Mouse (Mus musculus) telencephalon, adult 2 months (tissue): ENCODE results near the gene Abcc8.

Experiments used
- DNase-seq: peaks from one replicate; pipeline ENCODE4 v3.0.0-alpha.2; 2011; ENCODE audit warnings: low read depth, low spot score

Abcc8 gene

GRCm38 (mm10) chr7:46154498-46155488, 25.0 kb downstream of the Abcc8 start:
- DNase-seq = peak; percentile 56

- no peak for DNase-seq
Observed at GRCm38 (mm10) chr7:46152819-46153351, 26.9 kb downstream of the Abcc8 start.

GRCm38 (mm10) chr7:46147417-46147816, 32.4 kb downstream of the Abcc8 start:
- no peak for DNase-seq

DNA sequence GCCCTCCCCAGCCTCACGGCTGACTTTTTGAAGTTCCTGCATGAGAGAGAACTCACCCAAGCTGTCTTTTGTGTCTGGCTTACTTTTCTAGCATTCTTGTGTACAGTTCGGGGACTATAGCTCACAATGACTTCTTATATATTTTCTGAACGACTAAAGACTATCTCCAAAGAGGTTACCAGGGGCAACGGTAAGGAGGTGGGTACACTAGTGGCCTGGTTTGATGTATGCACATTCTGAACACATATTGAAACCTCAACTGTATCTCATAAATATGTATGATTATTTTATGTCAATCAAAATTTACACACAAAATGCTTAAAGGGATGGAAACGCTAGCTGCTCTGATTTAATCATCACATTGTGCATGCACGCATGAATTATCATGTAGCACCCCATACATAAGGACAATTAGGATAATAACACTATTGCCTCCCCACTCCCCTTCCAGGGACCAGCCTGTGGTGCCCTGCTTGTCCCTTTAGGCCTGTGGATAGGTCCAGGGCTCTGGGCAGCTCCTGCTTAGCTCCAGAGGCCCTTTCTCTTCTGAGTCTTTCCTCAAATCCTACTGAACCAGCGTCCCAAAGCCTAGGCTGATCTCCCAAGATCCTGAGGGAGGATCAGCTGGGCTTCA, 33.0 kb downstream of the Abcc8 start:
- DNase-seq = no peak

DNA sequence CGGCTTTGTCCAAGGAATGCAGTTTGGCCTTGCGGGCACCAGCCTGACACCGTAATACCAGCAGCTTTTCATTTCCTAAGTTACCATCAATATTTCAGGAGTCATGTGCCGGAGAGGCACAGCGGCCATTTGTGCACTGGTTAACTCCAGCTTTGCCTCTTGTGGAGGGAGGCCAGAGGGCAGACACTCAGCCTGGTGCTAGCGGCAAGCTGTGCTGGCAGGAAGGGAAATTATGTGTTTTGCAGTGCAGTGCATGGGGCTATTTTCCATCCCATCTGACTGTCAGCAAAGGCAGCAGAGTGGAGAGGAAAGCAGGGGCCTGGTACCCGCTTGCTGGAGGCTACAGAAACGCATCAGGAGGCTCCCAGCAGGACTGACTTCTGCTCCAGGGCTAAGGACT, 35.8 kb downstream of the Abcc8 start:
- no peak for DNase-seq

- DNase-seq = peak; percentile 77
Observed at GRCm38 (mm10) chr7:46138329-46138930, 41.4 kb downstream of the Abcc8 start.

DNA sequence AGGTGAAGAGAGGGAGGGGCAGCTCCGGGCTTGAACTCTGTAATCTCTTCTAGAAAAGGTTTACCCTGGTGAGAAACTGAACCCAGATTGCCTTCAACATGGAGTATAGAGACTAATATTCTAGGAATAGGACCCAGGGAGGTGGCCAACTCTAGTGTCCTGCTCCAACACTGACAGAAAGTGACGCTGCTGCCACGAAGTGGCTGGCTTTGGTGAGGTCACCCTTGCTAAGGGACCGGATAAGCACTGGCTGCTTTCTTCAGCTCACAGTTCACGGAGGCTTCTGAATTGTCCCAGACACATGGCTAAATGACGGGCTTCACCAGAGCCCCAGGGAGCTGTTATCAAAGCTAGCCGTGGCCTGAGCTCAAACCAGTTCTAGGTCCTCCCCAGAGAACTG, 46.0 kb downstream of the Abcc8 start:
- no peak for DNase-seq

- DNase-seq = no peak
Observed at GRCm38 (mm10) chr7:46132229-46132628, 47.6 kb downstream of the Abcc8 start.

- DNase-seq = peak; percentile 45
Observed at GRCm38 (mm10) chr7:46131806-46132205, 48.0 kb downstream of the Abcc8 start.

DNA sequence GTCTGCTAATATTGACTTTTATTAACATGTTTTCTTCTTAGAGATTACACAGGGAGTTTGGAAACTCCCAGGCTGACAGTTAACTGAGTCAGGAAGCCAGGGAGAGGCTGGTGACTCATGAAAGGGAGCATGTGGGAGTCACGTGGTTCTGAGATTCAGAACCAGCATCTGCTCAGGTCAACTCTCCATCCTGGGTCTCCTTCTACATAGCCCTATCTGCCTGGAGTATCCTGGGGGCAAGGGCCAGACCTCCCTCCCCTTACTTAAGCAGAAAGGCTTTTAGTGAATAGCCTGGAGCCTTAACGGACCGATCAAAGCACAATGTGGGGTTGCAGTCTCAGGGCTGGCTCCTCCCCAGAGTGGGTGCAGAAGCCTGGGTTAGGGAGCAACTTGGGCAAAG, 48.6 kb downstream of the Abcc8 start:
- DNase-seq = peak; percentile 55

- no peak for DNase-seq
Observed at GRCm38 (mm10) chr7:46130723-46131122, 49.1 kb downstream of the Abcc8 start.

- no peak for DNase-seq
Observed at GRCm38 (mm10) chr7:46129463-46130179, 50.2 kb downstream of the Abcc8 start.

DNA sequence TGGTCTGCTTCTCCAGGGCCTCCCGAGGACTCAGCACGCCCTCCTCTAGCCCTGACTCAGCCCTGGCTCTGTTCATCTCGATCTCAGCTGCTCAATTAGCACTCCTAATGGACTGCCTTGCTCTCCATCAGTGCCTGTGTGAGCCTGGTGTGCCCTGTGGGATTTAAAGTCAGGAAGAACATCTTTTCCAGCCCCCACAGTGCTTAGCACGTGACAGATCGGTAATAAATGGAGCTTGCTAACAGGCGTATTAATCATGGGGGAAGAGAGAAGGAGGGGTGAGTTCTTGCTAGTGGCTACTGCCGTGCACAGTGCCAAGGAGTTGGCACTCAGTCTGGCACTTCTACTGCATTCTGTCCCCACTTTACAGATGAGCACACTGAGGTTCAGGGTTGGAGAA, 51.6 kb downstream of the Abcc8 start:
- no peak for DNase-seq

DNA sequence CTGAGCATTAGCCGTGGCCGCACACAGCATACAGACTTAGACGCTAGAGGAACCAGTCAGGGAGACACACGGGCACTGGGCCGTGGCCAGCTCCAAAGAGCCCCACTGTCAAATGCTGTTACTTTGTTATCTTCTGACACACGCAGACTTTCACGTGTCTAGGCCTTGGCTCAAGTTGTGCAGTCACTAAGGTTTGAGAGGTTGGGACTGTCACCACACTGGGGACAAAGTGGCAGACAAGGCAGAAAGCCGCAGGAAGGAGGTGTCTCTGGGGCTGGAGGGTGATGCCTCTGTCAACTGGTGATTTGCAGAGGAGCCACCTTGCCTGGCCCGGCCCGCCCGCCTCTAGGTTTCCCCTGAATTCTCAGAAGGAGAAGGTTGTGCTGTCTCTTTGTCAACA, 54.5 kb downstream of the Abcc8 start:
- no peak for DNase-seq

GRCm38 (mm10) chr7:46124460-46124859, 55.4 kb downstream of the Abcc8 start:
- no peak for DNase-seq

DNA sequence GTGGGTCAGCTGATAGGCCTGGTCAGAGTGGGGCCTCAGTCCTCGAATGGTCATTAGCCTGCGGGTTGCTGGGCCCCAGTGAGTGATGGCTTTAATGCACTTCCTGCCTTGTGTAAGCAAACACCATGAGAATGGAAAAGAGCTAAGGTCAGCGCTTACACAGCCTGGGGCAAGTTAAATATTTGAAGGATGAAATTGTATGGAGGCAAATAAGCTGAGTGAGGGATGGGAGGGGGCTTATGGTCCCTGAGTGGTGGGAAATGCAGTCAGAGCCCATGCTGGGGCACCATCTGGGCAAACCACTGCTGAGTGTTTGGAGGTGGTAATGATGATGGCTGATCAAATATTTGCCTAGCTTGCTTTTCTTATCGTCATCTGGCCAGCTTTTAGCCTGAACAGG, 56.9 kb downstream of the Abcc8 start:
- no peak for DNase-seq

GRCm38 (mm10) chr7:46117035-46117434, 62.8 kb downstream of the Abcc8 start:
- no peak for DNase-seq

GRCm38 (mm10) chr7:46116118-46116581, 63.7 kb downstream of the Abcc8 start:
- DNase-seq = no peak

- no peak for DNase-seq
Observed at GRCm38 (mm10) chr7:46113435-46113834, 66.4 kb downstream of the Abcc8 start.

DNA sequence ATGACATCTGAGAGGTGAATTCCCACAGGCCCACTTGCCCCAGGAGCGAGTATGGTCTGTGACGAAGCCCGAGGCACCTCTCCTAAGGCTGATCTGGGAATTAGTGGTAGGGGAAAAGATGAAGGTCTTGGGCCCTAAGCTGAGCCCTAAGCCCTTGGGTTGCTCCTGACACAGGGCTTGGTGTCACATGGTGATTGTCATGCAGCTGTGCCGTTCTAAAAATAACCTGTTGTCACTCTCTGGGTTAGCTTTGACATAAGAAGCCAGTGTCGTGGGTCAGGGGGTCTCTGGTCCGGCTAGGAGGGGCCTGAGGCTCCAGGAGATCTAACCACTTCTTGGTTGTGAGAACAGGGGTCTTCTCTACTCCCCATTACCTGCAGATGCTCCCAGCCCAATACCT, 67.9 kb downstream of the Abcc8 start:
- no peak for DNase-seq

- DNase-seq = no peak
Observed at GRCm38 (mm10) chr7:46111212-46111817, 68.5 kb downstream of the Abcc8 start.
